Mouse (Mus musculus): ENCODE data around the gene Anxa4.

The Anxa4 gene

DNA sequence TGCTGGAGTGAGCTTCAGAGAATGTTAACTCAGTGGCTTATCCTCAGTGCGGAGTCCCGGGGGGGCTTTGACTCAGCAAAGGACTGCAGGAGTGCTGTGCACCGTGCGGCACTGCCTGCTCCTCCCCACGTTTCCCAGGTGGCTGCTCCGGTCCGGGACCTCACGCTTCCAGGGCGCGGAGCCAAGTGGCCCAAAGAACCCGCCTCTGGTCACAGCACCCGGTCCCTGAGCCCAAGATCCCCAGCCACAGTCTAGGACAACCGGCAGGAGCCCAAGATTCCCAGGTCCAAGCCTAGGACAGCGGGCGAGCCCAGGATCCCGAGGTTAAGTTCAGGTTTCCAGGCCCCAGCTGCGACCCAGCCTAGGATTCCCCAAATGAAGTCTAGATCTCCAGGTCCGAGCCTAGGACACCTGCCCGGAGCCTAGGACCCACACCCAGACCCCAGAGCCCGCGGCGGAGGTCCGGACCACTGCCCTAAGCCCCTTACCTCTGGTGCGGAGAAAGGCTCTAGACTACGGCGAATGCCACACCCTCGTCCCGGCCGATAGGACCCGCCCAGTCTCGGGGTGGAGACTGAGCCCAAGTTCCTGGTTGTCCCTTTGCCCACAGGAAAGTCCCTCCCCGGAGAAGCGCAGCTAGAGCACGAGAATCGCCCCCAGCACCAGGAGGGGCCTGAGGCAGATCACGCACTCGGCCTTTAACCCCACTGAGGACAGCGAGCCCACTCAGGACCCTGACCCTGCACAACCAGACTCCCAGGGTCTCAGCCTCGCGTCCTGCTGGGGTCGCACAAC is at the start of gene Anxa4:
Anxa4 (minus strand) TSS at position 564 of the 795 bp plus-strand sequence.
- no peaks in the 10 kb centered on the region for H3K36me3 ChIP-seq (ENCODE audit: insufficient read depth, low read length)
- TF ChIP-seq POU5F1 (IDR thresholded peaks at IDR 0.05; ENCODE audit: borderline replicate concordance, low read length) (no peak), NANOG (IDR thresholded peaks at IDR 0.05; ENCODE audit: borderline replicate concordance, low read length) (no peak), CTCF (conservative IDR thresholded peaks at IDR 0.05; ENCODE audit: low read length) (no peak)
- H3K4me3 ChIP-seq (replicated peaks; ENCODE audit: low read length): peak within 1 kb of the TSS; percentile 88
- no peaks in the 10 kb centered on the region for H3K9me3 ChIP-seq (ENCODE audit: low read length)
- peaks cover 30% of the 10 kb centered on the region for H3K4me1 ChIP-seq (replicated peaks; ENCODE audit: low read depth, low read length)
- peaks cover 47% of the 10 kb centered on the region for H3K27me3 ChIP-seq (ENCODE audit: insufficient read depth, low read length)

DNA sequence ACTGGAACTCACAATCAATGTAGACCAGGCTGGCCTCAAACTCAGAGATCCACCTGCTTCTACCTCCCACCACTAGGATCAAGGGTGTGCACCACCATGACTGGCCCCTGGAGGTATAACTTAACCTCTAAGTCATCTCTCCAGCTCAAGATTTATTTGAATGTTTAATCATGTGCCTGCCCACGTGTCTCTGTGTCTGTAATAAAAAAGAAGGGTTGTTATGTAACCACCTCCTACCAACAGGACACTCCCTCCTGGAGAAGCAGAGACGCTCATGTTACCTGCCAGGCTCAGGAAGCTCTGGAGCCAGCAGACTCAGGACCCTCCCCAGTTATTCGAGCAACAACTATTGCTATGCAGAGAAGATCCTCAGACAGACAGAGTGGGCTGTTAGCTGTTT is 48.6 kb upstream of the Anxa4 start:
- peaks cover 28% of the 10 kb centered on the region for H3K4me1 ChIP-seq (replicated peaks; ENCODE audit: low read depth, low read length)
- TF ChIP-seq POU5F1 (IDR thresholded peaks at IDR 0.05; ENCODE audit: borderline replicate concordance, low read length) (no peak), NANOG (IDR thresholded peaks at IDR 0.05; ENCODE audit: borderline replicate concordance, low read length) (no peak)
- peaks cover 9% of the 10 kb centered on the region for H3K9me3 ChIP-seq (ENCODE audit: low read length)
- no peak overlapping the region for H3K4me3 ChIP-seq (replicated peaks; ENCODE audit: low read length)
- H3K36me3 ChIP-seq (ENCODE audit: insufficient read depth, low read length): peaks cover 14% of the 10 kb centered on the region
- peaks cover 3% of the 10 kb centered on the region; the same call in 1 of the 2 replicates for H3K27me3 ChIP-seq (ENCODE audit: insufficient read depth, low read length)

DNA sequence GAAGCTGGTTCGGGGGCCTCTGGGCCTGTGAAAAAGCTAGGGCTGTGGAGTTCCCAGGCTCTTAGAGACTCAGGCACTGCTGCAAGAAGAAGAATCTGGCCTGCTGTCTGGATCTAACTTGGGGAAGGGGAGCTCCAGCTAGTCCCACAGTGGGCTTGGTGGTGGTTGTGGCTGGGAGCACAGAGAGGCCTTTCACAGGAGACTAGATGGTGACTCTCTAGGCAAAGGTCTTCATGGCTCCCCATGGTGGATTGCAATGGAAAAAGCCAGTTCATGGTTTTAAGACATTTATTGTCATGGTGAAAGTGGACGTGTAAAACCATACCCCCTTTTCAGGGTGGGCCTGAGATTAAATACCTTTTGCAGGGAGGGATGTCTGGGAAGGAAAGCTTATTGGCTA is 45.7 kb upstream of the Anxa4 start:
- TF ChIP-seq NANOG (IDR thresholded peaks at IDR 0.05; ENCODE audit: borderline replicate concordance, low read length) (no peak), POU5F1 (IDR thresholded peaks at IDR 0.05; ENCODE audit: borderline replicate concordance, low read length) (no peak), CTCF (conservative IDR thresholded peaks at IDR 0.05; ENCODE audit: low read length) (no peak)
- peaks cover 28% of the 10 kb centered on the region for H3K4me1 ChIP-seq (replicated peaks; ENCODE audit: low read depth, low read length)
- H3K36me3 ChIP-seq (ENCODE audit: insufficient read depth, low read length): peaks cover 14% of the 10 kb centered on the region
- H3K9me3 ChIP-seq (ENCODE audit: low read length): peaks cover 15% of the 10 kb centered on the region
- peak overlapping the region; percentile 37 for H3K4me3 ChIP-seq (replicated peaks; ENCODE audit: low read length)
- no peaks in the 10 kb centered on the region for H3K27me3 ChIP-seq (ENCODE audit: insufficient read depth, low read length)

DNA sequence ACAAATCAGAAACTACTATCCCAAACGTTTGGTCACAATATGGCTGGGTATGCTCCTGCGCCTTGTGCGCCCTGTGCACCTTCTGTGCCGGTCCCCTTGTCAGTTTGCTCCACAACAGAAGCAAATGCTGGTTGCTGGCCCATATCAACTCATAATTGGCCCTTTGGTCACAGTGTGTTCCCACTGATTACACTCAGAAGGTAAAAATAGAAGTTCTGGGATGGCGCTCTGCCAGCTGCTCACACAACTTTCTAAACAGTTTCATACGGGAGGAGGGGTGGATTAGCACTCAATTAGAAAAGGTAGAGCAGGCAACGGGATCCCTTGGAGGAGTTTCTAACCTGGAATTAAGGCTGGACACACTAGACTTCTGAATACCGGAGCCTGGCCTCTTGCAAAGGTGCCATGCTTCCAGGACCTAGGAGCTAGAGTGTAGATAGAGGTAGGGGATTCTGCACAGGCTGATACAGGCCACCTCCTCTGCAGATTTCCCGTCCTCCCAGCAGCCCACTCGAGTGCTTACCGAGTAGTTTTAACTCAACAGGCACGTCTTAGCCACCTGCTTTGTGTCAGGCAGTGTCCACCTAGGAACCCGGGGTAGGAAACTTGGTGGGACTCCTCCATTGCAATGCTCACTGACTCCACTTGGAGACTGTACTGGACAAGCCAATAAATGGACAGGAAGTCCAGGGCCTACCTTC is 39.6 kb upstream of the Anxa4 start:
- Histone ChIP-seq H3K4me1 (replicated peaks; ENCODE audit: low read depth, low read length) (peaks cover 14% of the 10 kb centered on the region), H3K9me3 (ENCODE audit: low read length) (0 out of 2 replicates have a peak, but pooled peaks cover 6% of the 10 kb centered on the region), H3K36me3 (ENCODE audit: insufficient read depth, low read length) (0 out of 2 replicates have a peak, but pooled peaks cover 5% of the 10 kb centered on the region), H3K27me3 (ENCODE audit: insufficient read depth, low read length) (no peaks in the 10 kb centered on the region), H3K4me3 (replicated peaks; ENCODE audit: low read length) (no peak overlapping the region)
- TF ChIP-seq NANOG (IDR thresholded peaks at IDR 0.05; ENCODE audit: borderline replicate concordance, low read length) (no peak), CTCF (conservative IDR thresholded peaks at IDR 0.05; ENCODE audit: low read length) (no peak), POU5F1 (IDR thresholded peaks at IDR 0.05; ENCODE audit: borderline replicate concordance, low read length) (no peak)

DNA sequence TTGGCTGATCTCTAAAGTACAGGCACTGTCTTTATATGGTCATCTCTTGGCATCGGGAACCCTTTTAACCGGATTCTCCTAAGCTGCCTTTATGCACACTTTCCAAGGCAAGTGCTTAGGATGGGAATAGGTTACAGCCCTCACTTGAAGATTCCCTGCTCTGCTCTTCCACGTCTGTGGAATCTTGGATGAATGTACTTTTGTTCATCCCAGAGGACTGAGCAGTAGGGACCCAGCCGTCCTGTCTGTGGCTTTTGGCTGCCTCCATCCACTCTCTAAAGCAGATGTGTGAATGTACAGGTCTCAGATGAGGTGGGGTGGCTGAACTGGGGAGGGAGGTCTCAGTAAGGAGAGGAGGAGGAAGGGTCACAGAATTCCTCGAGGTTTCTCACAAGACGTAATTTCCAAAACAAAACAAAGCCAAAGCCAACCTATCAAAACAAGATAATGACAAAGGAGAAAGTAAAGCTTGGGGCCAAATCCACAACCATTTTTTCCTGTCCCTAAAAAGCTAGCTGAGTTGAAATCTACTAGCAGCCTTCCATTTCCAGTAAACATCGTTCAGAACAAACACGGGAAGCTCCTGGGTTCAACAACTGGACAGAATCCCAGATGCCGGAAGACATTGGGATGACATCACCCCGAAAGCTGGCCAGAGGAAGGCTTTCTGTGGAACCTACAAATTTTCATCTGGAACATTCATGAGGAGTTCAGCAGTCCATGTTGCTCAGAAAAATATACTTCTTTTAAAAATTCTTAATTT is 37.5 kb upstream of the Anxa4 start:
- Histone ChIP-seq H3K9me3 (ENCODE audit: low read length) (0 out of 2 replicates have a peak, but pooled peaks cover 3% of the 10 kb centered on the region), H3K4me3 (replicated peaks; ENCODE audit: low read length) (no peak overlapping the region), H3K27me3 (ENCODE audit: insufficient read depth, low read length) (no peaks in the 10 kb centered on the region), H3K4me1 (replicated peaks; ENCODE audit: low read depth, low read length) (peaks cover 27% of the 10 kb centered on the region), H3K36me3 (ENCODE audit: insufficient read depth, low read length) (no peaks in the 10 kb centered on the region)
- TF ChIP-seq CTCF (conservative IDR thresholded peaks at IDR 0.05; ENCODE audit: low read length) (no peak), NANOG (IDR thresholded peaks at IDR 0.05; ENCODE audit: borderline replicate concordance, low read length) (no peak), POU5F1 (IDR thresholded peaks at IDR 0.05; ENCODE audit: borderline replicate concordance, low read length) (no peak)

DNA sequence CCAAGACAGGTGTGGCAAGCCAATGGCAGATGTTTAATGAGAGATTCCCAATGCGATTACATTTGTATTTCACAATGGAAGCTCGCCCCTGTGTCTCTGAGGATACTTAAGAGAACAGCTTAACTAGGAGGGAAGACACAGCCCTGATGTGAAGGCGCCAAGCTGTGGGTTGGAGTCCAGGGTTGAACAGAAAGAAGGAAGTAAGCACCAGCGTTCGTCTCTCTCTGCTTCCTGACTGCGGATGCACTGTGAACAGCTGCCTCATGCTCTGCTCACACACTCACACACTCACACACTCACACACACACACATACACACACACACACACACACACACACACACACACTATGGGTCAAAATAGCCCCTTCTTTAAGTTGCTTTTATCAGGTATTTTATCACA is 36.4 kb upstream of the Anxa4 start:
- Histone ChIP-seq H3K4me1 (replicated peaks; ENCODE audit: low read depth, low read length) (peaks cover 30% of the 10 kb centered on the region), H3K36me3 (ENCODE audit: insufficient read depth, low read length) (no peaks in the 10 kb centered on the region), H3K9me3 (ENCODE audit: low read length) (no peaks in the 10 kb centered on the region), H3K27me3 (ENCODE audit: insufficient read depth, low read length) (no peaks in the 10 kb centered on the region), H3K4me3 (replicated peaks; ENCODE audit: low read length) (no peak overlapping the region)
- TF ChIP-seq NANOG (IDR thresholded peaks at IDR 0.05; ENCODE audit: borderline replicate concordance, low read length) (no peak), POU5F1 (IDR thresholded peaks at IDR 0.05; ENCODE audit: borderline replicate concordance, low read length) (no peak), CTCF (conservative IDR thresholded peaks at IDR 0.05; ENCODE audit: low read length) (no peak)

DNA sequence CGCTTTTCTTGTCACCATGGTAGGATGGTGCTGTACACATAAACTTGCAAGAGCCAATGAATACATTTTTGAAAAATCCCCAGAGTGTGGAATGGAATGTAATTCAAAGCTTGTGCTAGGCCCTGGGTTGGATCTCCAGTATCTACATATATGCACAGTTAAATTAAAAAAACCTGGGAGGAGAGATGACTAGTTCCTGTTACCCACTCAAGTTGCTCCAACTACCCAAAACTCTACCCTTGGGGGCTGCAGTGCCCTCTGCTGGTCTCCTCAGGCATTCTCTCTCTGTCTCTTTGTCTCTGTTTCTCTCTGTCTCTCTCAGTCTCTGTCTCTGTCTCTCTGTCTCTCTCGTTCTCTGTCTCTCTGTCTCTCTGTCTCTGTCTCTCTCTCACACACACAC is 34.0 kb upstream of the Anxa4 start:
- no peak for TF ChIP-seq POU5F1 (IDR thresholded peaks at IDR 0.05; ENCODE audit: borderline replicate concordance, low read length)
- peak; percentile 43 for TF ChIP-seq CTCF (conservative IDR thresholded peaks at IDR 0.05; ENCODE audit: low read length)
- no peak for TF ChIP-seq NANOG (IDR thresholded peaks at IDR 0.05; ENCODE audit: borderline replicate concordance, low read length)
- Histone ChIP-seq H3K27me3 (ENCODE audit: insufficient read depth, low read length) (no peaks in the 10 kb centered on the region), H3K4me3 (replicated peaks; ENCODE audit: low read length) (no peak overlapping the region), H3K9me3 (ENCODE audit: low read length) (no peaks in the 10 kb centered on the region), H3K36me3 (ENCODE audit: insufficient read depth, low read length) (no peaks in the 10 kb centered on the region), H3K4me1 (replicated peaks; ENCODE audit: low read depth, low read length) (peaks cover 53% of the 10 kb centered on the region)

DNA sequence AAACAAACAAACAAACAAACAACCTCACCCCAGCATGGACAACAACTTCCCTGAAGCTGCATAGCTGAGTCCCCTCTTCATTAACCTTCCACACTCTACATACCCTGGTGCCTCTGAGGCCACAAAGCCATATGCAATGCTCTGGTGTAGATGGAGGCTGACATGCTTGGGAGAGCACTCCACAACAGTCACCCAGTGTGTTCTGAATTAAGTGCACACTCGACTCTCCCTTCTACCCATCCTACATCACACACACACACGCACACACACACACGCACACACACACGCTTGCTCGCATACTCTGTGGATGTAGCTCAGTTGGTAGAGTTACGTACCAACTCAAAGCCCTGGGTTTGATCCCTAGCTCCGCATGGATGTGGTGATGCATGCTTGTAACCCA is 31.0 kb upstream of the Anxa4 start:
- no peaks in the 10 kb centered on the region for H3K9me3 ChIP-seq (ENCODE audit: low read length)
- H3K36me3 ChIP-seq (ENCODE audit: insufficient read depth, low read length): no peaks in the 10 kb centered on the region
- H3K27me3 ChIP-seq (ENCODE audit: insufficient read depth, low read length): no peaks in the 10 kb centered on the region
- H3K4me3 ChIP-seq (replicated peaks; ENCODE audit: low read length): peak overlapping the region; percentile 23; the same call in 1 of the 2 replicates
- TF ChIP-seq POU5F1 (IDR thresholded peaks at IDR 0.05; ENCODE audit: borderline replicate concordance, low read length): no peak
- no peak for TF ChIP-seq CTCF (conservative IDR thresholded peaks at IDR 0.05; ENCODE audit: low read length)
- no peak for TF ChIP-seq NANOG (IDR thresholded peaks at IDR 0.05; ENCODE audit: borderline replicate concordance, low read length)
- peaks cover 71% of the 10 kb centered on the region for H3K4me1 ChIP-seq (replicated peaks; ENCODE audit: low read depth, low read length)
